Mouse (Mus musculus) urinary bladder, postnatal 14 days (tissue): ENCODE measurements around the gene Tbx21.

Experiments
- DNase-seq: peaks from one replicate; pipeline ENCODE4 v3.0.0; 2021; ENCODE audit warnings: low spot score

Tbx21 gene

GRCm38 (mm10) chr11:97114671-97115601, at the start of gene Tbx21:
Tbx21 (minus strand) TSS chr11:97115331.
- no peak for DNase-seq

GRCm38 (mm10) chr11:97160341-97160740, 45.2 kb upstream of the Tbx21 start:
- no peak for DNase-seq

GRCm38 (mm10) chr11:97156999-97157398, 41.9 kb upstream of the Tbx21 start:
- DNase-seq: no peak

GRCm38 (mm10) chr11:97152662-97153287, 37.6 kb upstream of the Tbx21 start:
- no peak for DNase-seq

- peak; percentile 66 for DNase-seq
Measured at GRCm38 (mm10) chr11:97152023-97152426, 36.9 kb upstream of the Tbx21 start.

- DNase-seq: no peak
Measured at GRCm38 (mm10) chr11:97151343-97151801, 36.2 kb upstream of the Tbx21 start, which contains the start of gene Tbkbp1. Tbkbp1 (minus strand) TSS chr11:97151495.

- DNase-seq: peak; percentile 45
Measured at GRCm38 (mm10) chr11:97150411-97151330, 35.5 kb upstream of the Tbx21 start.

- peak; percentile 72 for DNase-seq
Measured at GRCm38 (mm10) chr11:97149995-97150410, 34.9 kb upstream of the Tbx21 start.

GRCm38 (mm10) chr11:97149026-97149425, 33.9 kb upstream of the Tbx21 start:
- DNase-seq: no peak

- no peak for DNase-seq
Measured at GRCm38 (mm10) chr11:97148591-97148990, 33.5 kb upstream of the Tbx21 start.

- DNase-seq: no peak
Measured at GRCm38 (mm10) chr11:97147333-97147732, 32.2 kb upstream of the Tbx21 start.

GRCm38 (mm10) chr11:97146724-97147123, 31.6 kb upstream of the Tbx21 start:
- peak; percentile 68 for DNase-seq

GRCm38 (mm10) chr11:97145951-97146350, 30.8 kb upstream of the Tbx21 start:
- DNase-seq: no peak

- DNase-seq: no peak
Measured at GRCm38 (mm10) chr11:97145320-97145719, 30.2 kb upstream of the Tbx21 start.

- no peak for DNase-seq
Measured at GRCm38 (mm10) chr11:97143196-97143900, 28.2 kb upstream of the Tbx21 start.

GRCm38 (mm10) chr11:97142159-97142608, 27.1 kb upstream of the Tbx21 start:
- DNase-seq: peak; percentile 62

GRCm38 (mm10) chr11:97140811-97141210, 25.7 kb upstream of the Tbx21 start:
- DNase-seq: no peak

GRCm38 (mm10) chr11:97139256-97139655, 24.1 kb upstream of the Tbx21 start:
- DNase-seq: no peak

- DNase-seq: no peak
Measured at GRCm38 (mm10) chr11:97138554-97139226, 23.6 kb upstream of the Tbx21 start.

- no peak for DNase-seq
Measured at GRCm38 (mm10) chr11:97133270-97133669, 18.1 kb upstream of the Tbx21 start.

GRCm38 (mm10) chr11:97132185-97132584, 17.1 kb upstream of the Tbx21 start:
- DNase-seq: no peak
